In genomic region chr8:72521888-72522287, GRCm38 (mm10) we compare ENCODE assay signal across 13 mouse cellular contexts. TPM values are rescaled to one million over a fixed set of nuclear protein-coding genes. Genes with fewer than 3 reads are reported as not detected.
"Had no signal": no experiment of that assay in that cellular context is flagged by ENCODE, and none has a peak within 500 bp of the region (broad histone marks: within the 10 kb centered on the region; RNA-seq: fewer than 3 reads in every experiment).

No protein-coding gene starts in this region.

- H3K36me3 ChIP-seq: midbrain, embryonic 13.5 days; neural tube, embryonic 15.5 days had no signal

- H3K9ac ChIP-seq: kidney, embryonic 15.5 days; liver, embryonic 12.5 days; lung, embryonic 14.5 days; midbrain, embryonic 13.5 days; neural tube, embryonic 15.5 days had no signal

- H3K4me3 ChIP-seq: kidney, embryonic 15.5 days; left cerebral cortex, adult 2 months; limb, embryonic 10.5 days; liver, embryonic 12.5 days; midbrain, embryonic 13.5 days; myocyte; neural tube, embryonic 15.5 days had no signal

- H3K4me1 ChIP-seq: kidney, embryonic 15.5 days; neural tube, embryonic 15.5 days had no signal

- H3K9me3 ChIP-seq: kidney, embryonic 15.5 days; limb, embryonic 10.5 days; liver, embryonic 12.5 days; midbrain, embryonic 13.5 days; neural tube, embryonic 15.5 days had no signal

- DNase-seq: kidney, postnatal 14 days; lung, embryonic 14.5 days; lung, postnatal 10 days; thymus, postnatal 25 days had no signal

- H3K27ac ChIP-seq: kidney, embryonic 15.5 days; left cerebral cortex, adult 2 months; limb, embryonic 10.5 days; liver, embryonic 12.5 days; midbrain, embryonic 13.5 days; neural tube, embryonic 15.5 days; stomach, postnatal 0 days had no signal

RNA-seq across cellular contexts. Expression of gene Tmem38a, which starts 50.0 kb away (rescaled TPM):
- total RNA-seq: megakaryocyte-erythroid progenitor cell, adult 5-6 weeks had no signal
